Mouse (Mus musculus) cerebellum, adult 8-10 months (tissue): Measurements from ENCODE around the gene Mapkap1.
"Not testable (repeated sequence)": the region's sequence is repeated elsewhere in the genome, so short reads cannot be mapped to it uniquely, and the experiment has no call there.

Experiments used
- DNase-seq: peaks from one replicate; pipeline ENCODE4 v3.0.0; 2022

Mapkap1 gene

DNA sequence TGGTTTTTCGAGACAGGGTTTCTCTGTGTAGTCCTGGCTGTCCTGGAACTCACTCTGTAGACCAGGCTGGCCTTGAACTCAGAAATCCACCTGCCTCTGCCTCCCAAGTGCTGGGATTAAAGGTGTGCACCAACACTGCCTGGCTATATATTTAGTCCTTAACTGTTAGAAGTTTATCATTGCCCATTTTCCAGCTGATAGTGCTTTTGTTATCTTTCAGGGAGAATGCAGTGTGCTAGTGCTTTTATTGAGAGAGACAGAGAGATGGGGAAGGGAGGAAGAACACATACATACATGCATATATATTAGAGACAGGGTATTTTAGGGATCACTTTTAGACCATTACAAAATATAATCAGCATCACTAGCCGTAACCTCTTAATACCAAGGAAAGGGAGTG lies 26.3 kb downstream of the Mapkap1 start:
- DNase-seq: not testable (repeated sequence)

DNA sequence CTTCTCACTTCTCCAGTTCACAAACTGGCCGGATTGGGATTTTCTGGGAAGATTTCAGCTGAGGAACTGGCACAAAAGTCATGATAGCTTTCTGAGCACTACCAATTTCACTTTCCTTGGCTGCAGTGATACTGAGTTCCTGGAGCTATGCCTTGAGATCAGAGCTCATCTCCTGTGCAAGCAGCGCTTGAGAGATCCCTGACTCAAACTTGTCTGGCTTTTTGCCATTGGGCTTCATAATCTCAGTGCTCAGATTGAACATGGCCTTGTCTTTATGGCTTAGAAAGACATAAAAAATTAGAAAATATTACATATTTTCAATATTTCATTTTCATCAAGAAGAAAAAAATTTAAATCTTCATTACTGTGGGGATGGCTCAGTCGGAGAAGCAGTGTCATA lies 29.8 kb downstream of the Mapkap1 start:
- DNase-seq: no peak

DNA sequence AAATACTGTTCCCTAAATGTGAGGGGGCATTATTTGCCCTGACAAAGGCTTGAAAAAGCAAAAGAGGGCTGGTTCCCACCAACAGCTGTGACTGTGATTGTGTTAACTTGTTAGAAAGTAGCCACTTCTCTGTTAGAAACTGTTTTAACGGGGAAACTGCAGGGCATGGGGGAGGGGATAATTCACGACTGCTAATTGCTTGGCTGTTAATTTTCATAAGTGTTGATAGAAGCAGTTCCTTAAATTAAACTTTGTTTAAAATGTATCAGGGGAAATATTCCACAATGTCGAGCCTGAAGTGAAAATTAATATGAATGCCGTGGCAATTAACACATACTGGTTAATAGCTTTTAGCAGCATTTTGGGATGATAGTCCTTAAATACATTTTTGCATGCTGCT lies 42.2 kb downstream of the Mapkap1 start:
- DNase-seq: no peak

DNA sequence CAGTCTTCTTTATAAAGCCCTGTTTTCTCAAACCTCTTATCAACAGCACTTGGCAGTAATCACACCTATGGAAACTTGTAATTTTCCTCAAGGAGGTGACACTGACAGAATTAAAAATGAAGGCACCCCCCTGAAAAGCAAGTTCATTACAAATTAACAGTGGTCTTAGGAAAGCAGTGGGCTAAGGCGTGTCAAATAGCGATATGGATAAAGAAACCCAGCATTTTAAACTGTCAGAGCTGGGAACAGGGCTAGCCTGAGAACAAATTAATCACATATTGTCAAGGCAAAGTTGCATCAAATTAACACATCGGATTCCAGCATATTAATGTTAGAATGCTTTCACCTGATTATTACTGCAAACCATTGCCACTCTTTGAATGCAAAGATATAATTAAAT lies 55.9 kb downstream of the Mapkap1 start:
- no peak for DNase-seq

DNA sequence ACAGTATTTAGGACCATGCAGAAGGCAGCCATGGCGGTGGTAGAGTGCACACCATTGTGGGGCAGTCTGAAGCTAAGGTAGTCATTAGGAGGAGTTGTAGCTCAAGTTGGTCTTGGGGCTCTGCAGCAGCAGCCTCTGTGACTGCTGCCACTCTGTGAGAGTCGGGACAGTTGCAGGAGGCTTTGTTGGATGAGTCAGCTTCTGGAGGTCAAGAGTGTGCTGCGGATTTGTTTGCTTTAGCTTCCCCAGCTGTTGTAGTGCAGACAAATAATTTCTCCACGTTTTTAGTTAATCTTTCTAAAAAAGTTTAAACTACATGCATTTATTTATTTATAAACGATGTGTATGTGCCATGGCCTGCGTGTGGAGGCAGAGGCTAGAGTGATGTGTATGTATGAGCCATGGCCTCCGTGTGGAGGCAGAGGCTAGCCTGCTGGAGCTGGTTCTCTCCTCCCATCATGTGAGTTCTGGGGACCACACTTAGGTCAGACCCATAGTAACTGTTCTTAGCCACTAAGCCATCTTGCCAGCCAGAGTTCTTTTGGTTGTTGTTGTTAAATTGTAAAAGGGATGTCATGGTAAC lies 62.1 kb downstream of the Mapkap1 start:
- DNase-seq: no peak

DNA sequence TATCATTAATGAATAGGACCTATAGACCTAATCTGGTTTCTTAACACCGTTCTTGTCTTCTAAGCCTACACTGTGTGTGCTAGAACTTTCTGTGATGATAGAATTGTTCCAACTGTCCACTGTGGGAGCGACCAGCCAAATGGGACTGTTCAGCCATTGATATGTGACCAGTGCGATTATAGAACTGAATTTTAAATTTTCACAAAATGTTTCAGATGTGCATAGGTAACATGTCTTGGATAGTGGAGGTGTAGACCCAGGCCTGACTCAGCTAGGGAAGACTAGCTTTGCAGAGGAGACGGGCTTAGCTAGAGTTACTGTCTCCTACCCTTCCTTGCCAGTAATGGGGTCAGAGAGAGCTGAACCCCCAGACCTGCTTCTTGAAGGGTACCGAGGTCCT lies 62.8 kb downstream of the Mapkap1 start:
- DNase-seq: no peak

DNA sequence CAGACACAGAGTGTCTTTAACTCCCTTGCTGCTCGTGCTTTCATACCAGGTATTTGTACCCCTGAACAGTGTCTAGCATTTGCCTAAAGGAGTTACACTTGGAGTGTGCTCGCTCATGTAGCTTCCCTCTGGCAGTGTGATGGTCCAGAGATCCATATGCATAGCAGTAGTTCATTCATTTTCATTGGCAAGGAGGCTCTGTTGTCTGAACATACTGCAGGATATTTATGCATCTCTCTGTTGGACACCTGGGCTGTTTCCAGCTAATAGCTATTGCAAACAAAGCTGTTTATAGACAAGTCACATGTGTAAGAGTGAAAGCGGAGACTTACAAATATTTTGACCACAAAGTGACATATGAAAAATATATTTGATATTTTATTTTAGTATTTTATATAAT lies 67.2 kb downstream of the Mapkap1 start:
- DNase-seq: peak; percentile 50

DNA sequence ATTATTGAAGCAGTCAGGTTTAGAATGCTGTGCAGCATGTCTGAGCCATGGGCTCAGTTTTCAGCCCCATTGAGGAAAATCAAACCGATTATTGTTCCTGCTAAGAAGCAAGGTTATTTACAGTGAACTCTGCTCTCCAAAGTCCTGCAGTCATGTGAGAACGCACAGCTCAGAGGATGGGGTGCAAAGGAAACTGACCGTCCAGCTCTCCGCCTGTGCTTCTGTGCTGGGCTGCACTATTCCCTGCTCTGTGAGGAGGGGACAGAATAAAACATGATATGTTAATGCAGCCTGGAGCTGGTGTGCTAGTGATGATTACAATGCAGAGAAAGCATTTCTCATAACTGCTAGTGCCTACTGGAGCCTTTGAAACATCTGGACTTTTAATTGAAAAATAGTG lies 74.8 kb downstream of the Mapkap1 start:
- no peak for DNase-seq

DNA sequence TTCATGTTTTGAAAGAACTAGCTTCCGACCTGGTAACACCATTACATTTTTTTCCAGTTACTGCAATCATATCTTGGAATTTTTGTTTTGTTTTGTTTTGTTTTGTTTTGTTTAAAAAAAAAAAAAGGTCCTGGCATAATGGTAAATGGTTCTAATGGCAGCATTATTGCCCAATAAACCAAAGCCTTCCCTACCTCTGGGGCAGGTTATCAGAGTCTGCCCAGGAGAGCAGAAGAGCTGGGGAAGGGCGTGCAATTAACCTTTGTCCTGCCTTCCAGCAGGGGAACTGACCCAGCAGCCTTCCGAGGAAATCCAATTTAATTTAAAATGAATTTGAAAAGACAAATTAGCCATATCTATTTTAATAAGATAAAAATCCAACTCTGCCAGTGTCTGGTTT lies 75.5 kb downstream of the Mapkap1 start:
- DNase-seq: no peak

DNA sequence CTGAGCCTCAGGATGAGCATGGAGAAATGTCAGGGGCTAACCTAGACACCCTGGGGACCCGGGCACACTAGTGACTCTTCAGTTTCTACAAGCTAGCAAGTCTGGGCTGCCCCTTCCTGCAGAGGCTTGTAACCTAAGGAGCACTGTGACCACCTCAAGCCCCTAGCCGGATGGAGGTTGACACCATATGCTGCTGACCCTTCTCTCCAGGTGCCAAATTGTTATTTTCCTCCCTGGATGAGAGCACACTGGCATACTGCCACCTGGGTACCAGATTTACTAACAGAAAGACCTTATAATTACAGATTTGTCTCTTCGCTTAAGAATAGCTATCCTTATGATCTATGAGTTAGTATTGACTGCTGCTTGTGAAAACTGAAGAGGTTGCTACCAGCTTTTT lies 76.0 kb downstream of the Mapkap1 start:
- DNase-seq: peak; percentile 41

DNA sequence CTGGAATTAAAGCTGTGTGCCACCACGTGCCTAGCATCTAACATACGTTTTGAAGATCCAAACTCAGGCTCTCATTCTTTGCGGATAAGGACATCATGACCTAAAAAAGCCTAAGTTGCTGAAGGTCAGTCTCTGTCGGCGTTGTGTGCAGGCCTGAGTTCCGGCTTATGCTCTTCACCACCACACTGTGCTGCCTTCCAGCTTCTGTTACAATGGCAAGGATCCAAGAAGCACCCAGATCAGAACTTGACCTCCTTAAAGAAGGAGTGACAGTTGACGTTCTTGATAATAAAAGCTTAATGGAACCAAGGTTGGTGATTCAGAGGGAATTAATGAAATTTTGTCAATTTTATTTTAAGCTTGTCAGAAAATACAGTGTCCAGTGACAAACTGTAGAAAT lies 80.7 kb downstream of the Mapkap1 start:
- DNase-seq: peak; percentile 28

DNA sequence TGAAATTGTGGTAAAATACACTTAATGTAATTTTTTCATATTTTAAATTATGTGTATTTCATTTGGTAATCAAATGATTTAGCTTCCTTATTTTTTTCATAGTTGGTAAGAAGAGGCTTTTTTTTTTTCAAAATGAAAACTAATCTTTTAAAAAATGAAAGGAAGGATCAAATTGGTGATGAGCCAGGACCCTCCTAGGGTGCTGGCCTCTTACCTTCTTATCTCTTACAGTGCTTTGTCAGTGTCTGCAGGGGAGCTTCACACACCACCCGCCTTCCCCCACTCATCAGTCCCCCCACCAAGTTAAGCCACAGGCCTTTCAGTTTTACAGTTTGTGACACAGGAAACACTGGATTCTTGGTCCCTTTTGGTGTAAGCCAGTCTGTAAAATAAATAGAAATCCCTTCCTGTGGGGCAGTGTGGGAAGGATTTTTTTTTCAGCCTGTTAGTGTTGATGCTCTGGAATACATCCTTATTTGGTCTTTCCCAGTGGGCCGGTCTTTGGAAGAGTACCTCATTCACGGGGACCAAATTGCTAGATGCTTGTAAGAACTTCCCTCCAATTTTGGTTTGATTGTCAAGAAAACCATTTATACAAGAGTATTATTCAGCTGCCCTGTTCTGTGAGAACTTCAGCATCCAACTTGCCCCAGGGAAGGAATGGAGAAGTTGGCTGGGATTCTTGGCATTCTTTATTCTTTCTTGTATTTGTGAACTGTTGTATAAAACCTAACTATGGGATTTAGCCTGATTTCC lies 97.6 kb downstream of the Mapkap1 start:
- no peak for DNase-seq

DNA sequence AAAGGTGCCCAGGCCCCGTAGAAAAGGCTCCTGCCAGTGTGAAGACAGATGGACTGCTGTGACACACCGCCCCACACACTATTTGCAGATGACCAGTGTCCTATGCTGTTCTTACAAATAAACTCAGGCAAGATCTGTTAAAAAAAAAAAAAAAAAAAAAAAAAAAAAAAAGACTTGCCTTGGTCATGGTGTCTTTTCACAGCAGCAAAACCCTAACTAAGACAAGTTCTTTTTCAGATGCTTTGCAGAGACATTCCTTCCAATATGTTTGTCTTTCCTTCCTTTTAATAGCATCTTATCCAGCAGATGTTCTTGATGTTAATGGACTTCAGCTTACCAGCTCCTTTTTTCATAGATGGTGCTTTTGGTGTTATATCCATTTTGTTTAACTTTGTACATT lies 99.6 kb downstream of the Mapkap1 start:
- not testable (repeated sequence) for DNase-seq

DNA sequence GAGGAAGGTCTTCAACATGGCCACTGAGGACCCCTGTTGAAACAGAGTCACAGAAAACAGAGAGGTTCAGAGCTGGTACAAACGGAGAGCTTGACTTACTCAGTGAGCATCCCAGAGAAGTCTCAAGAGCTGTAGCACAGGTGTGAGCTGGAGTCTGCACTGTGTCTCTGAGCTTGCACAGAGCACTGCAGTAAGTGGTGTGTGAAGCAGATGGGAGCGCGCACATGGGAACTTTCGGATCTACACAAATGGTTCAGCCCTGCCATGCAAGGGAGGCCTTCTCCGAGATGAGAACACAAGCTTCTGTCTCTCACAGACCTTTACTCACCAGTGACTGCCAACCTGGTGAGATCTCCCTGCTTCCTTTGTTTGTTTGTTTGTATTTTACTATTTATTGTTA lies 103.3 kb downstream of the Mapkap1 start:
- no peak for DNase-seq

DNA sequence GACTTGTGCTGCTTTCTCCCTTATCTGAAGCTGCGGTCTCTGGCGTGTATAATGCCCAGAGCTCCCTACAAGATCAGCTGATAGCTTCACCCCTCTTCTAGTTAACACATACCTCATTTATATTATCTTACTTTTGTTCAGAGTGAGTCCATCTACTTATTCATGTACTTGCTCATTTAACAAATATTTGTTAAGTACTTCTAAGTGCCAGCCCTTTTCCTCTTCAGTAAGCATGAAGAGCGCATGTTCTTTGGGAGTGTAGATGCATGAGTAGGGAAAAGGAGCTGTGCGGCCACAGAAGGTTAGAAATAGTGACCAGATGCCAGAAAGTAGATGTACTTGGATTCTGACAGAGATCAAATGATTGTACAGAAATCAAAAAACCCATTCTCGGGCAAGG lies 108.7 kb downstream of the Mapkap1 start:
- DNase-seq: no peak

DNA sequence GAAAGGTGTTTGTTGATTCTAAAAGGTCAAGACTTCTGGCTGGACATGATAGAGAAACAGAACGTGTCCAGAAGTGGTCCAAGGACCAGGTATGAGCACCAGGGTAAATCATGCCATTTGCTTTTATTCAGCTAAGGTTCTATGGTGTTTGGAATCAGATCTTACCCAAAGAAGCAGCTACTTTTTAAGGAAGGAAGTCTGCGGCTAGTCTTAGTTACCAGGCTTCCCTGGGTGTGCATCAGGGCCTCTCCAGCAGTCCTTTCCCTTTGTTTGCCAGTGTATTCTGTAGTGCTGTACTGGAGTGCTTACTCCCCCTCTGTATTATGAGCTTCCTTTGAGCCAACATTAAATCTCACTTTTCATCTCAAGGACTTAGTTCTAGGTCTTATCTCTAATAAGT lies 111.5 kb downstream of the Mapkap1 start:
- no peak for DNase-seq

DNA sequence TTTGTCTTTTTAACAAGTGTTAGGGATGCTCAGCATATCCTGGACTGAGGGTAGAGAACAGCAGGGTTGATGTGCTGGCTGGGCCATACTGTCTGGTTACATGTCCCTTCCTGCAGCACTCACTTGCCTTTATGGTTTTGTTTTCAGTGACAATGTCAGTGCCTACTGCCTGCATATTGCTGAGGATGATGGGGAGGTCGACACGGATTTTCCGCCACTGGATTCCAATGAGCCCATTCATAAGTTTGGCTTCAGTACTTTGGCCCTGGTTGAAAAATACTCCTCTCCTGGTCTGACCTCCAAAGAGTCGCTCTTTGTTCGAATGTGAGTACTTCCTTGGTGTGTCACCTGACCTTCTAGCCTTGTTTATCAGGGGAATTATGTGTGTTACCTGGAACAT lies 112.0 kb downstream of the Mapkap1 start:
- DNase-seq: no peak

DNA sequence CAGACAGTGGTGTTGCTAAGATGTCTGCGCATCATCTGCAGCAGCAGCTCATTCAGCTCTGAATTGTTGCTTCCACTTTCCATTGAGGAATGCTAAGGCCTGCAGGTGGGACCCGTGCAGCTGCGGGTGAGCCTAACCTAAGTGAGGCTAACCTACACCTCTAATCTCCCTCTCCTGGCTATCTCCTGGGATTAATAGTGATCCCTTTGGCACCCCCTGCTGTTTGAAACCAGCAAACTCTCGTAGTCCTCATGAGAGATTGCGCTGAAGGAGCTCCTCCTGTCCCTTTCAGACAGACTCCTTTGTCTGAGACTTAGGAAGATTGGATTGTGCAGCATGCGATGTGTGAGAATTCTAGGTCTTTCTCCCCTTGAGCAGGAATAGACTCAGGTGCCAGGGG lies 113.0 kb downstream of the Mapkap1 start:
- no peak for DNase-seq

DNA sequence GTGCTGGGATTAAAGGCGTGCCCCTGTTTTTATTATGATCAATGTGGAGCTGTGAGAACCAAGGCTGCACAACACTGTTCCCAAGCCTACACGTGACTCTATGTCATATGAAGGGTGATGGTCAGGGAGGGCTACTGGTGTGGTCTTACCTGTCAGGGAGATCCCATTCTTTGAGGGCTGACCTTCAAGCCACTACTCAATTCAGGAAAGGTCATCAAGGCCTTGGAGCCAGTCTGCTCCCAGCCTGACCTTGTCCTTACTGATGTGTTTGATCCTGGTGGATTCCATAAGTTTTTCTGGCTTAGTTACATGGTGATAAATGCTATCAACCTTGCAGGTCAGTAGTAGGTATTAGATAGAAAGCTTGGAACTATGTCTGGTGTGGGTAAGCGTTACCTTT lies 114.8 kb downstream of the Mapkap1 start:
- no peak for DNase-seq

DNA sequence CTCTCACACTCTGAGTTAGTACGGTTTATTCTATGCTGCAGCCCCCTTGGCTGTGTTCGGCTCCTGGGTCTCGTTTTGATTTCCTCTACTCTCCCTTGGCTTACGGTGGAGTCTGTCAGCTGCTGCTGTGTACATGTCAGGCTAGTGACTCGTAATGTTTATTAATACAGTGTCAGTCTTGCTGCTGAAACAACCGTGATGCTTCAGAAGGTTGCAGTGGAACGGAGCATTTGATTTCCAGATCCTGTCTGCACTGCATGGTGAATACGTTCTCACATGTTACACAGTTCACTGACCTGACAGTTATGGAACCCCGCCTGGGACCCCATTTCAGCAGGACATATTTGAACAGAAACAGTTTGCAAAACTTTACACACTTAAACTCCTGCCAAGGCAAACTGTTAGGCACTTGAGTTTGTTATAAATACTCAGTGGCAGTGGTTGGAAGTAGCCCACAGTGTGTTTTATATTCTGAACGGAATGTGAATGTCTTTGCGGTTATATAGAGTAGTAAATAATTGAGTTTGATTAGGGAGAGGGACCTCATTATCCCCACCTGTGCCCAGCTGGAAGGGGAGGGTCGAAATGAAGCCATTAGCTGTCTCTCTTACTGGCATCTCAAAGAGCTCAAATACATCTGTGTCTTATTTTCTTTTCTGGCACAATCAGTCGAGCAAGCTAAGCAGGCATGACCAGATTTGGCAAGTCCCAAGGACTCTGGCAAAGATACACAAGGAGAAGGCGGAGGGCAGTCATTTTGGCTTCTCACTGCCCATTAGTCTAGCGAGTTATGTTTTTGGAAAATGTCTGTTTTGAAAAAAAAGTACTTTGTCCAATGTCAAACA lies 120.2 kb downstream of the Mapkap1 start:
- DNase-seq: no peak

DNA sequence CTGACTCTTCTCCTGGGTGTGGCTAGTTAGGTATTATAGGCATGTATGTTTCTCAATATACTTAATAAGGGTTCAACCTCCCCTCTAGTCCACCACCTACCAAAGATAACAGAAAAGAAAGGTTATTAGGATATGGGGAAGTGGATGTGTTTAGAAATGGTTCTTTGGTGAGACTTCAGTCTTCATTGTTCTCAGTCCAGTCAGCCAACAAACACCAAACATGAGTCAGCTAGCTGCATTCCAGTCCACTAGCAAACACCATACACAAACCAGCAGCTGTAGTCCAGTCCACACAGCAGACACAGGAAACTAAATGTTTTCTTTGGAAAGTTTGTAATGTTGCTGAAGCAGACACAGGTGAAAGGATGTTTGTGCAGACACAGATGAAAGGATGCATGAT lies 121.9 kb downstream of the Mapkap1 start:
- no peak for DNase-seq

DNA sequence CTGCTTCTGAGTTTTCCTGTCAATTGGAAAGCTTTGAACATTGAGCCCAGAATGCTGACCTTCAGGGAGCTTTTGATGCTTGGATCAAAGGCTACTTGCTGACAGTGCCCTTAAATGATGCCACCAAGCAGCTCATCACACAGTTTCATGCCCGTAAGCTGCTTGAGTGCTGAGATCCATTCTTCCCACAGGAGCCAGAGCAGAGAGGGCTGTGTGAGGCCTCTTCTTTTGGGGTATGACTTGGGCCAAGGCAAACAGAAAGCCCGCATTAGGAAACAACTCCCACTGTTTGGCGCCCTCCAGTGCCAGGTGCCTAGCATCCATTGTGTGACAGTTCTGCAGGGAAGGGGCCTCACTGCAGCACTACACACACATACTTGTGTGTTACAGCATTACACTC lies 123.5 kb downstream of the Mapkap1 start:
- DNase-seq: peak; percentile 15

DNA sequence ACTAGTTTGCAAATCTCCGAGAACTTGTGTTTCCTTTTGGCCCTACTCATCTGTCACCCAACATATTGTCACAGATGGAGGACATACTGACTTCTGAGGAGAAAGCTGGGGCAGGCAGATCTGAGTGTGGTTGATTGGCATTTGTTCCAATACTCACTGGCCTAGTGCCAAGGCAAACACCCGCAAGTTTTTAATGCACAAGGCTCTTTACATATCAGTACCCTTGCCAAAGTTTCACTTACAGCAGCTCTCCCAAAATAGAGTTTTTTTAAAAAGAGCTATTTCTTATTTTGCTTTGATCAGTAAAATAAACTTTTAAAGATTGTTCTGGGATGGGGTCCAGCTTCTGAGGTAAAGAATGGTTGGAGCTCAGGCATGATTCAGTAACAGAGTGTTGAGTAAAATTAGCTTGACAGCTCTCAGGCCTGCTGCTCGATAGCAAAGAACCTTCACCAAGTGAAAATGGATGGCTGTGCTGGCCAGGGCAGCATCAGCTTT lies 125.3 kb downstream of the Mapkap1 start:
- peak; percentile 9 for DNase-seq

DNA sequence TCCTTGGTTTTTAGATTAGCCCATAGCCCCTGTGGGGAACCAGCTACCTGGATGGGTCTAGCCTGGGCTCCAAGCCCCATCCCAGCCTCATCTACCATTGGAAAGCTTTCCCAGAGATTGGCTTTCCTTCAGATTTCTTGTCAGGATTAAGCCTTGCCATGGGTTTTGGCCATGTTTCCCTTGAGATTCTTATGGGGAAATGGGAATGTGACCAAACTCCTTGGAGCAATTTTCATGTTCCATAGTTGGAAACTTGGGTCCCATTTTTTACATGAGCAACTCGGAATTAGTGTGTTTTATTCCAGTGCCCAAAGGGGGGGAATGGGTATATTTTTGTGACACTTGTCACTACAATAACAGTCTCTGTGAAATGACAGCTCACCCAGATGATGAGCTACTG lies 125.8 kb downstream of the Mapkap1 start:
- DNase-seq: no peak
